Mouse (Mus musculus): ENCODE measurements around the gene Ppp1r13b.
A peak's percentile ranks its signal among the peaks of the same experiment; 100 is the strongest.

Gene Ppp1r13b

GRCm38 (mm10) chr12:111820708-111821107, 87.2 kb downstream of the Ppp1r13b start:
- DNase-seq: no peak

GRCm38 (mm10) chr12:111819936-111820335, 88.0 kb downstream of the Ppp1r13b start:
- no peak for DNase-seq

- no peak for DNase-seq
These were observed 89.9 kb downstream of the Ppp1r13b start for GRCm38 (mm10) chr12:111817991-111818390.

GRCm38 (mm10) chr12:111816967-111817366, 90.9 kb downstream of the Ppp1r13b start:
- DNase-seq: no peak

- peak; percentile 18 for DNase-seq
These were observed 91.4 kb downstream of the Ppp1r13b start for GRCm38 (mm10) chr12:111816528-111816927.

GRCm38 (mm10) chr12:111814769-111815762, 92.8 kb downstream of the Ppp1r13b start:
- no peak for DNase-seq

GRCm38 (mm10) chr12:111813766-111814617, 93.9 kb downstream of the Ppp1r13b start, which contains the start of the genes Xrcc3 and Zfyve21:
Xrcc3 (minus strand) TSS chr12:111813873.
Zfyve21 (plus strand) TSS chr12:111814170.
- DNase-seq: peak; percentile 98

- no peak for DNase-seq
These were observed 94.7 kb downstream of the Ppp1r13b start for GRCm38 (mm10) chr12:111813111-111813765.

GRCm38 (mm10) chr12:111812611-111813010, 95.3 kb downstream of the Ppp1r13b start:
- DNase-seq: no peak

- no peak for DNase-seq
These were observed 95.8 kb downstream of the Ppp1r13b start for GRCm38 (mm10) chr12:111812075-111812474.

- peak; percentile 76 for DNase-seq
These were observed 98.1 kb downstream of the Ppp1r13b start for GRCm38 (mm10) chr12:111809762-111810161.

GRCm38 (mm10) chr12:111808775-111809174, 99.1 kb downstream of the Ppp1r13b start:
- DNase-seq: no peak

- no peak for DNase-seq
These were observed 104.4 kb downstream of the Ppp1r13b start for GRCm38 (mm10) chr12:111803538-111803937.

GRCm38 (mm10) chr12:111800459-111801183, 107.3 kb downstream of the Ppp1r13b start:
- DNase-seq: no peak

- DNase-seq: no peak
These were observed 109.4 kb downstream of the Ppp1r13b start for GRCm38 (mm10) chr12:111798493-111798892.

GRCm38 (mm10) chr12:111797251-111797650, 110.7 kb downstream of the Ppp1r13b start:
- DNase-seq: no peak

- DNase-seq: no peak
These were observed 112.6 kb downstream of the Ppp1r13b start for GRCm38 (mm10) chr12:111795180-111795895.

GRCm38 (mm10) chr12:111794526-111795179, 113.3 kb downstream of the Ppp1r13b start:
- no peak for DNase-seq

- no peak for DNase-seq
These were observed 113.8 kb downstream of the Ppp1r13b start for GRCm38 (mm10) chr12:111794102-111794501.

GRCm38 (mm10) chr12:111791474-111792104, 116.3 kb downstream of the Ppp1r13b start:
- DNase-seq: no peak

Measured in thymus, postnatal 14 days (tissue).